Mouse (Mus musculus) embryonic fibroblast, embryonic 13.5 days (primary cell): Measurements from ENCODE around the gene Cadm3.

Source experiments
- CTCF ChIP-seq: IDR thresholded peaks from 2 replicates; pipeline ENCODE4 v1.5.1; 2011; ENCODE audit warnings: mild to moderate bottlenecking, control low read depth, low read length, moderate library complexity, borderline replicate concordance; ENCODE audit not compliant: insufficient read depth
- POLR2A ChIP-seq: IDR thresholded peaks from 2 replicates; pipeline ENCODE4 v1.6.1; 2011; ENCODE audit warnings: low read depth, mild to moderate bottlenecking, control low read depth, low read length, moderate library complexity

DNA sequence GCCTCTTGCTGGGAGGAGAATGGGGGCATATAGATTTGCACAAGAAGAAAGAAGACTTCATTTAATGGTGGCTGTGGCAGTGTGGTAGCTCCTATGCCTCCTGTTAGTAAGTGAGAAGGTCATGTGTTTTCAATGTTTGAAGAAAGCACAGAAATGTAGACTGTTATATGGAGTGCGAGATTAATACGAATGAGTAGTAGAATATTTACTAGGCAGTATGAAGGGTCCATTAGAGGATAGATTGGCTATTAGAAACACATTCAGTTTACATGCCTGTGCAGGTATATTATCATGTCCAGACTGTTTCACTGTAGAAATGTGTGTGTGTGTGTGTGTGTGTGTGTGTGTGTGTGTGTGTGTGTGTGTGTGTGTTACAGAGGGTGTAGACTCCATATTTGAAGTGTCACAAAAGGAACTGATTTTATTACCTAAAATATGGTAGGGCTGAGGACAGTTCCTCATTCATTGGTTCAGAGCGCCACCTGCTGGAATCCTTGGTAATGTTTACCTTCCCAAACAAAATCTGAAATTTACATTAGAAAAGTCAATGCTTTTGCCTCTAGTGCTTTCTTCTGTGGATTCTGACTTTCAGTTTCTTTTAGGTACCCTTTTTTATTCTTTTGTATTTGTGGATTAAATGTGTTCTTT, 31.0 kb upstream of the Cadm3 start:
- TF ChIP-seq CTCF (no peak), POLR2A (no peak)
